Mouse (Mus musculus): ENCODE measurements around the gene Fam118b. TPM values are rescaled to one million over a fixed set of nuclear protein-coding genes. Genes with fewer than 3 reads are reported as not detected.

The Fam118b gene
- polyA plus RNA-seq, 1 experiment from 2014 or later = 40.9 TPM

DNA sequence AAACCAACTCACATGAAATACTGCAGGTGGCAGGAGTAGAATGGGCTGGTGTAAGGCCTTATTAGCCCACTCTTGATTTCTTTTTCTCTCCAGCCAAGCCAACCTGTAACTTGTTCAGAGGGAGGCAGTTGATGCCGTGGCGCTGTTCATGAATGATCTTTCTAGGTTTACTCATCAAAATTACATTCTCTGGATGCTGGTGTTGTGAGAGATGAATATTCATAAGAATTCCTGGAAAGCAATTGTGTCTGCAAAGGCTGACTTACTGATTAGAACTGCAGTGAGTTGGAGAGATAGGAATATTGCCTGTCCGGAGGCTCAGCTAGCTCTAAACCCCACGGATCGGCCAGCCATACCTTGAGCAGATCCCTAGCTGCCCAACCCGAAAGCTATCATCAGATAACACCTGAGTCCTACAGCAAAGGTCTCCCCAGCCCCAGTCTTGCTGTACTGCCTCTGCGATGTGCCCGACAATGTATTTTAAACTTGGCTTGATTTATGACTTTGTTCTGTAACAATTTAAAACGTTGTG, 67.0 kb downstream of the Fam118b start:
- Histone ChIP-seq H3K4me3 (peak overlapping the region; percentile 81), H3K27ac (peak overlapping the region; percentile 92), H3K27me3 (ENCODE audit: insufficient read depth, poor library complexity, severe bottlenecking) (no peaks in the 10 kb centered on the region), H3K9me3 (no peaks in the 10 kb centered on the region), H3K4me1 (peaks cover 31% of the 10 kb centered on the region), H3K36me3 (peaks cover 18% of the 10 kb centered on the region)
- 58% methylated on average over 9 of the region's 9 CpGs for WGBS
- no peak for DNase-seq (ENCODE audit: low spot score)

DNA sequence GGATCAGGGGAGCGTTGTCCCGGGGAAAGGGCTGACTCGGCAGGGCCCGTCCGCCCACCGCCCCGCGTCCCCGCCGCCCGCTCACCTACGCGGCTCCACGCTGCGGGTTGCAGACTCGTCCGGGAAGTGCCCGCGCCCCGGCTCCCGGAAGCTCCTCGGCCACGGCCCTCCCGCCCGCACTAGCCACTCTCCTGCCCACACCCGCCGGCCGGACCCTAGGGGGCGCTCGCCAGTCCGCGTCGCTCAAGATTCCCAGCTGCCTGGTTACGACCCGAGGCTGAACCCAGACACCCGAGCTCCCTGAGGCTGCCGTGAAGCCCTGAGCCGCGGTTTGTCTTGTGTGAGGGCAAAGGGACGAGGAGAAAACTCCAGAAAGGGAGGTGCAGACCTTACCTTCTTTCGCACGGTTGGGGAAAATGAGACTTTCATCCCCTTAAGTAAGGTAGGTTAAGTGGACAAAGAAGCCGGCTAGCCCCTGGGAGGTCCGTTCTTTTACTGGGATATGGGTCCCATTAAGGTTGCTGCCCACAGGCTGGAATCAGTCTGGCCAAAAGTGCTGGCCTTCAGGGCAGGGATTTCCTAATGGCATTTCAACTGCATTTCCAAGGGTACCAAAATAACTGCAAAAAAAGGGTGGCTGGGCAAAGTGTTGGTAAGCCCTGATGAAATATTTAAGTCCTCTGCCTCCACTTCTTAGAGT, 67.7 kb downstream of the Fam118b start, which contains the start of the genes Srpr and Tirap:
TSS of gene Srpr (plus strand) at position 404 of the 700 bp plus-strand sequence.
TSS of gene Tirap (minus strand) at position 520 of the 700 bp plus-strand sequence.
- peak; percentile 95 for DNase-seq (ENCODE audit: low spot score)

GRCm38 (mm10) chr9:35198945-35199771, 68.4 kb downstream of the Fam118b start:
- H3K36me3 ChIP-seq = peaks cover 4% of the 10 kb centered on the region; the same call in 1 of the 2 replicates
- DNase-seq (ENCODE audit: low spot score) = no peak
- H3K4me1 ChIP-seq = peaks cover 29% of the 10 kb centered on the region
- H3K9me3 ChIP-seq = no peaks in the 10 kb centered on the region
- H3K4me3 ChIP-seq = peak overlapping the region; percentile 81
- H3K27ac ChIP-seq = peak overlapping the region; percentile 92
- no peaks in the 10 kb centered on the region for H3K27me3 ChIP-seq (ENCODE audit: insufficient read depth, poor library complexity, severe bottlenecking)
- WGBS = 23% methylated on average over 18 of the region's 18 CpGs

More for the DNA sequence above, 67.7 kb downstream of the Fam118b start, which contains the start of the genes Srpr and Tirap:
- Histone ChIP-seq H3K9me3 (no peaks in the 10 kb centered on the region), H3K36me3 (peaks cover 11% of the 10 kb centered on the region), H3K4me3 (peak within 1 kb of the TSS; percentile 81), H3K4me1 (peaks cover 31% of the 10 kb centered on the region), H3K27ac (peak within 1 kb of the TSS; percentile 92), H3K27me3 (ENCODE audit: insufficient read depth, poor library complexity, severe bottlenecking) (no peaks in the 10 kb centered on the region)
- under 1% methylated on average over 32 of the region's 44 CpGs for WGBS

DNA sequence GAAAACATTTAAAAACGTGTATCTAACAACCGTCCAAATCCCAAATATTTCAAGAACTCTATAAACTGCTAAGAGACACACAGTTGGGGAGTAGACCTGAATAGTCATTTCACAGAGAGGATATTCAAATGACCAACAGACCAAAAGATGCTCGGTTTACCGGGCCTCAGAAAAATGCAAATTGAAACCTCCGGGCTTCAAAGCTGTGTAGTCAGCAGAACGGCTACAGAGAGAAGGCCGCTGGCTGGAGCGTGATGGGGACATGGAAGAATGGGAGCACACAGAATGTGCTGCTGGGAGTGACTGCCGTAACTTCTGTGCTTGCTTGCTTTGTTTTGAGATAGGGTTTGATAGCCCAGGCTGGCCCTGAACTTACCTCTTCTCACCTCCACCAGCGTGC, 69.3 kb downstream of the Fam118b start:
- no peak for DNase-seq (ENCODE audit: low spot score)
- peaks cover 25% of the 10 kb centered on the region for H3K4me1 ChIP-seq
- H3K27me3 ChIP-seq (ENCODE audit: insufficient read depth, poor library complexity, severe bottlenecking) = no peaks in the 10 kb centered on the region
- no peaks in the 10 kb centered on the region for H3K36me3 ChIP-seq
- H3K9me3 ChIP-seq = no peaks in the 10 kb centered on the region
- 79% methylated on average over 10 of the region's 10 CpGs for WGBS
- no peak overlapping the region for H3K27ac ChIP-seq
- no peak overlapping the region for H3K4me3 ChIP-seq

GRCm38 (mm10) chr9:35197625-35198024, 70.0 kb downstream of the Fam118b start:
- Histone ChIP-seq H3K4me1 (peaks cover 19% of the 10 kb centered on the region), H3K27ac (no peak overlapping the region), H3K9me3 (no peaks in the 10 kb centered on the region), H3K36me3 (no peaks in the 10 kb centered on the region), H3K27me3 (ENCODE audit: insufficient read depth, poor library complexity, severe bottlenecking) (no peaks in the 10 kb centered on the region), H3K4me3 (no peak overlapping the region)
- DNase-seq (ENCODE audit: low spot score) = no peak
- 83% methylated on average over 3 of the region's 3 CpGs for WGBS

DNA sequence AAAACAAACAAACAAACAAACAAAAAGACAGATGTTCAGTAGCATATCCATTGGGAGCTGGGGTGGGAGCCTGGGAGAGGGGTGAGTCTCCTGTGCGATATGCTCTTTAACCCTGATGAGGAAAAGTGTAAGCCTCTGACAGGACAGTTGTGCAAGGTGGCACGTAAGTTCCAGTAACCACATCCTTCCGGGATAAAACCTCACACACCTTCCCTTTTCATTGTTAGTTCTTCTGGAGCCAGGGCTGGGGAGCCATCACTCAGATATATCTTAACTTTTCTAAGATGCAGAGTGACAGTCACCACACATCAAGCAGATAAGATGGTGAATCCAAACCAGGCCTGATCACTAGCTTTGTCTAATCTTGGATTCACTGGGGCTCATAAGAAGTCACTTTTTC, 73.6 kb downstream of the Fam118b start:
- 0 out of 2 replicates have a peak, but pooled peaks cover 2% of the 10 kb centered on the region for H3K4me1 ChIP-seq
- no peaks in the 10 kb centered on the region for H3K27me3 ChIP-seq (ENCODE audit: insufficient read depth, poor library complexity, severe bottlenecking)
- WGBS = 81% methylated on average over 3 of the region's 3 CpGs
- H3K9me3 ChIP-seq = no peaks in the 10 kb centered on the region
- no peak overlapping the region for H3K27ac ChIP-seq
- H3K36me3 ChIP-seq = peaks cover 22% of the 10 kb centered on the region
- no peak for DNase-seq (ENCODE audit: low spot score)
- H3K4me3 ChIP-seq = no peak overlapping the region

DNA sequence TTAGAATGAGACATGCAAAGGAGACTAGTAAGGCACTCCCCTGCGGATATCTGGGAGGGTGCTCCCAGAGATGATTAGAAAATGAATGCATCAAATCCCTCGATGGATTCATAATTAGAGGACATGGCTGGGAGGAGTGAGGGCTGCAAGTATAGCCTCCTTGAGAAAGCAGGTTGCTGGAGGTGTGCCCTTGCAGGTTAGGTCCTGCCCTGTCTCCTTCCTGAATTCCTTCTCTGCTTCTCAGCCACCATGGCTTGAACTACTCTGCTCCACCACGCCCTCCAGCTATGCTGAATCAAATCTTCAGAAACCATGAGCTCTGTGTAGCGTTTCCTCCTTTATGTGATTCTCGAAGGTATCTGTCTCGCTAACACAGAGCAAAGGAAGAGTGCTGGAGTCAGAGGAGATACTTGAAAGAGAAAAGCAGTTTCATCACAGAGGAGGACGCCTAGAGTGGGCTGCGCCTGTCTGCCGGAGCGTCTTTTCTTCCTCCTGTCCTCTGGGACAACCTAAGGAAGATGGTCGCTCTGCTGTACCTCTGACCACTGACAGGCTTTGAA, 74.5 kb downstream of the Fam118b start:
- Histone ChIP-seq H3K4me1 (no peaks in the 10 kb centered on the region), H3K27me3 (ENCODE audit: insufficient read depth, poor library complexity, severe bottlenecking) (no peaks in the 10 kb centered on the region), H3K4me3 (no peak overlapping the region), H3K36me3 (peaks cover 31% of the 10 kb centered on the region), H3K27ac (no peak overlapping the region), H3K9me3 (no peaks in the 10 kb centered on the region)
- 76% methylated on average over 11 of the region's 11 CpGs for WGBS
- no peak for DNase-seq (ENCODE audit: low spot score)

- H3K27me3 ChIP-seq (ENCODE audit: insufficient read depth, poor library complexity, severe bottlenecking) = no peaks in the 10 kb centered on the region
- no peak overlapping the region for H3K27ac ChIP-seq
- WGBS = 78% methylated on average over 22 of the region's 22 CpGs
- DNase-seq (ENCODE audit: low spot score) = no peak
- H3K36me3 ChIP-seq = peaks cover 48% of the 10 kb centered on the region
- H3K9me3 ChIP-seq = no peaks in the 10 kb centered on the region
- no peaks in the 10 kb centered on the region for H3K4me1 ChIP-seq
- no peak overlapping the region for H3K4me3 ChIP-seq
Observed at GRCm38 (mm10) chr9:35188700-35189099, 78.9 kb downstream of the Fam118b start.

GRCm38 (mm10) chr9:35187351-35187903, 80.2 kb downstream of the Fam118b start:
- no peak overlapping the region for H3K4me3 ChIP-seq
- no peaks in the 10 kb centered on the region for H3K9me3 ChIP-seq
- no peaks in the 10 kb centered on the region for H3K4me1 ChIP-seq
- H3K27me3 ChIP-seq (ENCODE audit: insufficient read depth, poor library complexity, severe bottlenecking) = no peaks in the 10 kb centered on the region
- no peak for DNase-seq (ENCODE audit: low spot score)
- H3K27ac ChIP-seq = no peak overlapping the region
- 88% methylated on average over 10 of the region's 10 CpGs for WGBS
- H3K36me3 ChIP-seq = peaks cover 48% of the 10 kb centered on the region

DNA sequence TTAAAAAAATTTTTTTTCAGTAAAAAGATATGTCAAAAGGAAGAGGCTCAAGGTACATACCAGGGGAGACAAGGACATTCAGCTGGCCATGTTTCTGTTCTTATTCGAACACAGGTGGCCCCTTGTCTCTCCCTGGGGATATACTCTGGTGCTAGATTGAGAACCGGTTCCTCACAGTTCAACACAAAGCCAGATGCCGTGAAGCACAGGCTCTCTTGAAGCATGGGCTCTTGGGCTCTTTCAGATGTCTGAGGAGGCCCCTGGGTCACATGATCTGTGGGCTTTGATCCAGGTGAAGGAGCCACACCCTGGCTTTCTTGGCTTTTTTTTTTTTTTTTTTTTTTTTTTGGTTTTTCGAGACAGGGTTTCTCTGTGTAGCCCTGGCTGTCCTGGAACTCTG, 81.2 kb downstream of the Fam118b start:
- no peak for DNase-seq (ENCODE audit: low spot score)
- no peaks in the 10 kb centered on the region for H3K27me3 ChIP-seq (ENCODE audit: insufficient read depth, poor library complexity, severe bottlenecking)
- H3K36me3 ChIP-seq = peaks cover 47% of the 10 kb centered on the region
- no peaks in the 10 kb centered on the region for H3K9me3 ChIP-seq
- no peak overlapping the region for H3K27ac ChIP-seq
- no peaks in the 10 kb centered on the region for H3K4me1 ChIP-seq
- no peak overlapping the region for H3K4me3 ChIP-seq
- WGBS = 83% methylated on average over 3 of the region's 4 CpGs

DNA sequence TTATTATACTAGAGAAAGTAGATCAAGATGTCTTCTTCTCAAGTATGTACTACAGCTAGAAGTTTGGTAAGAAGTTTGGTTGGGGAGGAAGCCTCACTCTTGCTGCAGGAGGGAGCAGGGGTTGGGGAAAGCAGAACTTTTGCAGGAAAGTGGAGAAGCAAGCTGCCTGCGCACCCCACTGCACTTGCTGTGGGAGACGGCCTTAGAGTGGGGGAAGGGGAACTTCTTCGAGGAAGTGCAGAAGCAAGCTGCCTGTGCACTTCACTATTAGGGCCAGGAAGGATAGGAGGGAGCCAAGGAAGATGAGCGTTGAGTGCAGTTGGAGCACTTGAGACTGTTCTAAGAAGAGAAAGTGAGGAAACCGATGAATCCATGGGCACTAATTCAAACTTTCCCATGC, 84.2 kb downstream of the Fam118b start:
- peaks cover 19% of the 10 kb centered on the region for H3K36me3 ChIP-seq
- DNase-seq (ENCODE audit: low spot score) = no peak
- H3K4me3 ChIP-seq = no peak overlapping the region
- 62% methylated on average over 5 of the region's 5 CpGs for WGBS
- H3K9me3 ChIP-seq = no peaks in the 10 kb centered on the region
- no peak overlapping the region for H3K27ac ChIP-seq
- H3K4me1 ChIP-seq = no peaks in the 10 kb centered on the region
- no peaks in the 10 kb centered on the region for H3K27me3 ChIP-seq (ENCODE audit: insufficient read depth, poor library complexity, severe bottlenecking)

GRCm38 (mm10) chr9:35182832-35183231, 84.8 kb downstream of the Fam118b start:
- Histone ChIP-seq H3K9me3 (no peaks in the 10 kb centered on the region), H3K4me1 (no peaks in the 10 kb centered on the region), H3K36me3 (peaks cover 14% of the 10 kb centered on the region), H3K27me3 (ENCODE audit: insufficient read depth, poor library complexity, severe bottlenecking) (no peaks in the 10 kb centered on the region), H3K27ac (no peak overlapping the region), H3K4me3 (no peak overlapping the region)
- WGBS = 67% methylated on average over 2 of the region's 2 CpGs
- no peak for DNase-seq (ENCODE audit: low spot score)
